Mouse (Mus musculus): ENCODE results near the gene Gna12.

DNA sequence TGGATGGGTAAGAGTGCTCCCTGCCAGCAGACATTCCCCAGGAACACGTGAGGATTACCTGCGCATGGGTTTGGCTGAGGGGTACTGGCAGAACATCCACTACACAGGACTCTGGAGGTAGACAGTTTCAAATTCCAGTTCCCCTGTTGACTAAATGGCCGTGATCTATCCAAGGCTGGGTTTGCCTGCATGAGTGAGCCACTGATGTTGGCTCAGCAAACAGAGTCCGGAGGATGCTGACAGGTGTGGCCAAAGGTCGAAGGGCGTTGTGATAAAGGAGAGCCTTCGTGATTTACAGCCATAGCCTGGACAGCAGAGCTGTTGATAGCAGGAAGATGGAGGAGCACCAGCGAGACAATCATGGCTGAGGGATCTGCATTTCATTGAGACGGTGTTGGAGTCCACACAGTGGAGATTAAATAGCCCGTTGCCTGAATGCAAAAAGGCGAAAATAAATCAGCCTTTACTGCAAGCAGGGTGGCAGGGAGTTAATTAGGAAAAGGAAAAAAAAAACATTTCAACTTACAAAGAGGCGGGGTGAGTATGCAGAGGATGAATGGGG lies 22.3 kb upstream of the Gna12 start:
- TF ChIP-seq EP300 (IDR thresholded peaks at IDR 0.05; ENCODE audit: insufficient read depth, low read depth, low read length) (no peak), POLR2A (IDR thresholded peaks at IDR 0.05; ENCODE audit: insufficient read depth, low read depth, low read length) (no peak)

Measured in heart, adult 2 months (tissue).